ENCODE assay signal across 26 mouse cellular contexts in genomic region chr3:131713532-131713931, GRCm38 (mm10).
"Had no signal": no experiment of that assay in that cellular context is flagged by ENCODE, and none has a peak within 500 bp of the region (broad histone marks: within the 10 kb centered on the region; RNA-seq: fewer than 3 reads in every experiment).

No protein-coding gene starts in this region.

- H3K4me1 ChIP-seq: heart, embryonic 13.5 days; heart, embryonic 15.5 days; hindbrain, embryonic 10.5 days; hindbrain, embryonic 12.5 days; limb, embryonic 10.5 days; limb, embryonic 12.5 days; liver, embryonic 13.5 days had no signal

- H3K9ac ChIP-seq: heart, embryonic 13.5 days; heart, embryonic 15.5 days; hindbrain, embryonic 12.5 days; hindbrain, embryonic 14.5 days; limb, embryonic 12.5 days; liver, embryonic 13.5 days had no signal

- H3K9me3 ChIP-seq: heart, embryonic 13.5 days; heart, embryonic 15.5 days; hindbrain, embryonic 10.5 days; hindbrain, embryonic 12.5 days; limb, embryonic 10.5 days; limb, embryonic 12.5 days; liver, embryonic 13.5 days had no signal

- H3K4me3 ChIP-seq: gastrocnemius, adult 2 months; heart, adult 2 months; heart, embryonic 13.5 days; heart, embryonic 15.5 days; hindbrain, embryonic 10.5 days; hindbrain, embryonic 12.5 days; layer of hippocampus, adult 2 months; left cerebral cortex, adult 2 months; limb, embryonic 10.5 days; limb, embryonic 12.5 days; liver, embryonic 13.5 days had no signal

- H3K36me3 ChIP-seq: heart, embryonic 13.5 days; heart, embryonic 15.5 days; hindbrain, embryonic 10.5 days; hindbrain, embryonic 12.5 days; limb, embryonic 10.5 days; limb, embryonic 12.5 days; liver, embryonic 13.5 days had no signal

- H3K27ac ChIP-seq: gastrocnemius, adult 2 months; heart, adult 2 months; heart, embryonic 13.5 days; heart, embryonic 15.5 days; hindbrain, embryonic 10.5 days; hindbrain, embryonic 12.5 days; hindbrain, embryonic 14.5 days; layer of hippocampus, adult 2 months; left cerebral cortex, adult 2 months; limb, embryonic 10.5 days; limb, embryonic 12.5 days; liver, embryonic 13.5 days had no signal

- H3K27me3 ChIP-seq: heart, embryonic 13.5 days; heart, embryonic 15.5 days; hindbrain, embryonic 12.5 days; limb, embryonic 12.5 days; liver, embryonic 13.5 days had no signal

- ATAC-seq: hindbrain, embryonic 16.5 days; inflammation-experienced regulatory T-cells, adult 6 months; intestine, postnatal 0 days had no signal

- DNase-seq: gastrocnemius, adult 2 months; gastrocnemius, postnatal 14 days; gastrocnemius, postnatal 36 days; heart, adult 2 months; heart, postnatal 4 days; kidney, adult 18-20 months; kidney, adult 8-10 months; kidney, postnatal 10 days; kidney, postnatal 25 days; kidney, postnatal 4 days; liver; liver, embryonic 13.5 days had no signal

- H3K4me2 ChIP-seq: heart, embryonic 11.5 days; heart, embryonic 13.5 days; heart, embryonic 15.5 days; hindbrain, embryonic 12.5 days; hindbrain, embryonic 14.5 days; limb, embryonic 12.5 days; liver, embryonic 11.5 days; liver, embryonic 13.5 days had no signal
